Mouse (Mus musculus) liver, embryonic 14.5 days (tissue): ENCODE results near the gene Sik2.

Source experiments
- CTCF ChIP-seq: IDR thresholded peaks from 2 replicates; pipeline ENCODE4 v1.5.1; 2016; ENCODE audit warnings: antibody characterized with exemption, low read depth, control low read depth
- EP300 ChIP-seq: IDR thresholded peaks from 2 replicates; pipeline ENCODE4 v1.6.1; 2016; ENCODE audit warnings: antibody characterized with exemption, low read depth

DNA sequence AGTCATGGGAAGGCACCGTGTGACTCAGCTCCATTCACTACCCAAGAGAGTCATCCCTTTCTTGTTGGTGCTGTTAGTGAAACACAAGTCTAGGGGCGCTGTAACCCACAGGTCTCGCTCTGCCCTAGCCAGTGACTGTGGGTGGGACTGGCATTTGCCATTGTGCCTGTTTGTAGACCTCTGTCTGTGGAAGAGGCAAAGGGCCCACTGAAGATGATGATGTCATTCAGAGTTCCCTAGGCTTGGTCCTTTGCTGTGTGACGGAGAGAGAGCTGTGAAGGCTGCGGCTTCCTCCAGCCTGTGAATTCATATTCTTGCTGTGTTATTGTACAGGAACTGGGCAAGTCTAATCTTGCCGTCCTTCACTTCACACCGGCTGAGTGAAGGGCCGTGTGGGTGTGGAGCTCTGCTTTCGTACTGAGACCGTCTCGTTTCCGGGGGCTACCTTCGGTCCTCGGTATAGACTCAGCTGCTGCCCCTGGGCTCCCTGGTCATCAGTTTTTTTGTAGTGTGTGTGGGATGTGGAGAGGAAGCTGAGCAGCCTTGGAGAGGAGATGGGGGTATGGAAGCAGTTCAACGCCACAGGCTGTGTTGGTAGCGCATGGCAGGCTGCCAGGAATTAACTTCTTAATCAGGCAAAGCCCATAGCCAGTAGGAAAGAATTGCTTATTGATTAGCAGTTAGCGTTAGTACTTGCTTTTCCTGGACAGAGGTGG lies 156.1 kb downstream of the Sik2 start:
- TF ChIP-seq CTCF (peak; percentile 45), EP300 (no peak)
